Mouse (Mus musculus) forebrain, embryonic 13.5 days (tissue): ENCODE measurements around the gene Arid3a. TPM values are rescaled to one million over a fixed set of nuclear protein-coding genes. Genes with fewer than 3 reads are reported as not detected.

Experiments used
- ATAC-seq: fragments of 200-750 bp; cut with Nextera tagmentation; 2 replicates; pipeline ENCODE4 v1.8.0; 2017
- H3K27ac ChIP-seq: fragments of 300-500 bp; sonication (generic); 2 replicates; pipeline ENCODE4 v1.5.1; 2015; ENCODE audit warnings: inconsistent platforms, mild to moderate bottlenecking, moderate library complexity
- H3K27me3 ChIP-seq: fragments of 300-500 bp; sonication (generic); 2 replicates; pipeline ENCODE4 v1.6.1; 2015; ENCODE audit warnings: mild to moderate bottlenecking, inconsistent platforms
- H3K36me3 ChIP-seq: fragments of 300-500 bp; sonication (generic); 2 replicates; pipeline ENCODE4 v1.6.1; 2015; ENCODE audit warnings: mild to moderate bottlenecking, inconsistent platforms; ENCODE audit not compliant: poor library complexity, severe bottlenecking
- H3K4me1 ChIP-seq: fragments of 300-500 bp; sonication (generic); 2 replicates; pipeline ENCODE4 v1.6.1; 2015; ENCODE audit warnings: inconsistent platforms
- H3K4me2 ChIP-seq: fragments of 300-500 bp; sonication (generic); 2 replicates; pipeline ENCODE4 v1.6.1; 2015; ENCODE audit warnings: inconsistent platforms, mild to moderate bottlenecking, moderate library complexity
- H3K4me3 ChIP-seq: fragments of 300-500 bp; sonication (generic); 2 replicates; pipeline ENCODE4 v1.5.1; 2015; ENCODE audit warnings: mild to moderate bottlenecking, inconsistent platforms
- H3K9ac ChIP-seq: fragments of 300-500 bp; sonication (generic); 2 replicates; pipeline ENCODE4 v1.6.1; 2015; ENCODE audit warnings: mild to moderate bottlenecking, inconsistent platforms
- H3K9me3 ChIP-seq: fragments of 300-500 bp; sonication (generic); replicated peaks from 2 replicates; pipeline ENCODE4 v1.6.1; 2016; ENCODE audit warnings: inconsistent platforms
- WGBS: fragments of 180-500 bp; shearing (Covaris S2); methylation state at CpG from one replicate; pipeline ENCODE4 v1.1.7; 2015; 5-methylcytosine and 5-hydroxymethylcytosine counted together
- polyA plus RNA-seq: library from polyadenylated mRNA; unstranded; fragments of >200 nt; fragmentation: Nextera tagmentation; extraction: Ambion mirVana; gene quantifications from 2 replicates; pipeline ENCODE4 v1.2.1, GENCODE M21; 2015

Arid3a gene
- polyA plus RNA-seq, 1 experiment from 2014 or later: 2.5 TPM

DNA sequence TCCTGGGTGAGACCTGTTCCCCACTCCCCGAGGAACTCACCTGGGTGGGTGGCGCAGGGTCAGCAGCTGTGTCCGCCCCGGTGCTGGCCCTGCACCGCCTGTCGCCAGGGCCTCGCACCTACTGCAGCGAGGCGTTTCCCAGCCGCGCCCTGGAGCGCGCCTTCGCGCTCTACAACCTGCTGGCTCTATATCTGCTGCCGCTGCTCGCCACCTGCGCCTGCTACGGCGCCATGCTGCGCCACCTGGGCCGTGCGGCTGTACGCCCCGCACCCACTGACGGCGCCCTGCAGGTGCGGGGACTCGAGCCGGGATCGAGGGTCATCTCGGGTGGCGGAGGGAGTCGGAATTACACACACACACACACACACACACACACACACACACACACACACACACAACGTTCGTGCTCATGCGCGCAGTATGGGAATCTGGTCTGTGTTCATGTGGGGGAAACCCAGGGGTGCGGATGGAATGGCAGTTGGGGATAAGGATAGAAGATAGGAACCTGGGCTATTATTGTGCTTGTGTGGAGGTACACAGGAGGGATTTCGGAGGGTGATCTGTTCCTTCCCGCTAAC is 5.8 kb upstream of the Arid3a start, which contains the start of gene R3hdm4:
Gene R3hdm4, minus strand, starts transcription at position 251 of the 578 bp plus-strand sequence.
- H3K4me2 ChIP-seq: peak within 1 kb of the TSS; percentile 44
- ATAC-seq: no peak
- peaks cover 72% of the 10 kb centered on the region for H3K27me3 ChIP-seq
- no peaks in the 10 kb centered on the region for H3K9me3 ChIP-seq
- H3K27ac ChIP-seq: no peak within 1 kb of the TSS
- peaks cover 36% of the 10 kb centered on the region for H3K4me1 ChIP-seq
- 3% methylated on average over 29 of the region's 41 CpGs for WGBS
- peak within 1 kb of the TSS; percentile 38; the same call in 1 of the 2 replicates for H3K9ac ChIP-seq
- H3K4me3 ChIP-seq: peak within 1 kb of the TSS; percentile 26
- H3K36me3 ChIP-seq: no peaks in the 10 kb centered on the region

DNA sequence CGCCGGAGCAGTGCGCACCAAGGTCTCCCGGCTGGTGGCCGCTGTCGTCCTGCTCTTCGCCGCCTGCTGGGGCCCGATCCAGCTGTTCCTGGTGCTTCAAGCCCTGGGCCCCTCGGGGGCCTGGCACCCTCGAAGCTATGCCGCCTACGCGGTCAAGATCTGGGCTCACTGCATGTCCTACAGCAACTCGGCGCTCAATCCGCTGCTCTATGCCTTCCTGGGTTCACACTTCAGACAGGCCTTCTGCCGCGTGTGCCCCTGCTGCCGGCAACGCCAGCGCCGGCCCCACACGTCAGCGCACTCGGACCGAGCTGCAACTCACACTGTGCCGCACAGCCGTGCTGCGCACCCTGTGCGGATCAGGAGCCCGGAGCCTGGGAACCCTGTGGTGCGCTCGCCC is 5.3 kb upstream of the Arid3a start:
- ATAC-seq: no peak
- Histone ChIP-seq H3K4me2 (peak overlapping the region; percentile 44), H3K4me3 (peak overlapping the region; percentile 26), H3K9me3 (no peaks in the 10 kb centered on the region), H3K36me3 (no peaks in the 10 kb centered on the region), H3K9ac (peak overlapping the region; percentile 38; the same call in 1 of the 2 replicates), H3K27me3 (peaks cover 72% of the 10 kb centered on the region), H3K4me1 (peaks cover 39% of the 10 kb centered on the region), H3K27ac (no peak overlapping the region)
- WGBS: 1% methylated on average over 34 of the region's 34 CpGs

- no peak overlapping the region for H3K4me3 ChIP-seq
- WGBS: 13% methylated on average over 29 of the region's 29 CpGs
- peak; percentile 3; the same call in 1 of the 2 replicates for ATAC-seq
These were observed 1.7 kb upstream of the Arid3a start for GRCm38 (mm10) chr10:79924998-79925784.

GRCm38 (mm10) chr10:79925785-79926490 is 905 bp upstream of the Arid3a start:
- Histone ChIP-seq H3K9me3 (no peaks in the 10 kb centered on the region), H3K27ac (0 out of 2 replicates have a peak overlapping the region, but pooled peaks have one; percentile 89), H3K9ac (peak overlapping the region; percentile 88), H3K36me3 (peaks cover 5% of the 10 kb centered on the region; the same call in 1 of the 2 replicates), H3K27me3 (peaks cover 34% of the 10 kb centered on the region), H3K4me2 (peak overlapping the region; percentile 93), H3K4me1 (peaks cover 41% of the 10 kb centered on the region), H3K4me3 (peak overlapping the region; percentile 98)
- no peak for ATAC-seq
- 9% methylated on average over 14 of the region's 15 CpGs for WGBS

More at GRCm38 (mm10) chr10:79924998-79925784, 1.7 kb upstream of the Arid3a start:
- peaks cover 44% of the 10 kb centered on the region for H3K4me1 ChIP-seq
- no peaks in the 10 kb centered on the region for H3K9me3 ChIP-seq
- H3K9ac ChIP-seq: no peak overlapping the region
- H3K4me2 ChIP-seq: peak overlapping the region; percentile 93
- no peak overlapping the region for H3K27ac ChIP-seq
- no peaks in the 10 kb centered on the region for H3K36me3 ChIP-seq
- H3K27me3 ChIP-seq: peaks cover 41% of the 10 kb centered on the region

- H3K27me3 ChIP-seq: peaks cover 18% of the 10 kb centered on the region
- peak; percentile 39 for ATAC-seq
- peaks cover 34% of the 10 kb centered on the region for H3K4me1 ChIP-seq
- WGBS: under 1% methylated on average over 54 of the region's 54 CpGs
- H3K4me3 ChIP-seq: peak overlapping the region; percentile 98
- peak overlapping the region; percentile 89 for H3K27ac ChIP-seq
- H3K36me3 ChIP-seq: peaks cover 21% of the 10 kb centered on the region
- peak overlapping the region; percentile 93 for H3K4me2 ChIP-seq
- H3K9me3 ChIP-seq: no peaks in the 10 kb centered on the region
- H3K9ac ChIP-seq: peak overlapping the region; percentile 88
These were observed 634 bp downstream of the Arid3a start for GRCm38 (mm10) chr10:79927324-79928029.

GRCm38 (mm10) chr10:79928030-79928694 is 1.3 kb downstream of the Arid3a start:
- Histone ChIP-seq H3K27me3 (peaks cover 11% of the 10 kb centered on the region), H3K4me2 (peak overlapping the region; percentile 93), H3K4me1 (peaks cover 39% of the 10 kb centered on the region), H3K36me3 (peaks cover 26% of the 10 kb centered on the region), H3K9me3 (no peaks in the 10 kb centered on the region), H3K4me3 (peak overlapping the region; percentile 98), H3K27ac (peak overlapping the region; percentile 89), H3K9ac (peak overlapping the region; percentile 88)
- ATAC-seq: no peak
- WGBS: 2% methylated on average over 29 of the region's 29 CpGs

DNA sequence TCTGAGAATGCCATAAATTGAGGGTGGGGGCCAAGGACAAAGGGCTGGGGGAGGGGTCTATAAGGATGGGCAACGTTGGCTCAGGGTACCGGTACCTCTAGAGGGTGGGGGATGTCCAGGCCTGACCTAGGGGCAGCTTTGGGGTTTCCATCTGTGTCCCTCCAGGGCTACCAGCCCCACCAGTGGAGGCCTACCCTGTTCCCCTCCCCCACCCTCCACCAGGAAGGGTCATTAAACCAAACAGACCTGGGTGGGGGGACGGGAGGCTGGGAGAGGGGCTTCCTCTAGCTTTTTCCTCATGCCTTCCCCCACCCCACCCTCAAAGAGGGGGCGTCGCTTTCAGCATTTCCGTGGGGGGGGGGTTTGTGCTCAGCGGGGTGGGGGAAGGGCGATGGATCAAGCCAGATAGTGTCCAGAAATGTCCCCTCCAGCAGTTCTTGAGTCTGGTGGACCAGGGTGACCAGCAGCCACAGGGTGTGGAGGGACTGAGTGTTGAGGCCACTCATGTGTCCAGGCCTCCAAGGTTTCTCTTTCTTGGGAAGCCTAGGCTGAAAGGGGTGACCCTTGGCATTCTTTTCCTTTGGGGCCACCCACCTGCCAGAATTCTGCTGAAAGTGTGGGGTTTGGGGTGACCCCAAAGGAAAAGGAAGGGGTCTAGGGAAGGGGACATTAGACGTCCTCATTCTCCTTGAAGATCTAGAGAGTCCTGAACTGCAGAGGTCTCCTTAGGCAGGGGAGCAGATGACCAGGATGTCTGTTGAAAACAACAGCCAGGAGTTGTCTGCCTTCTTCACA is 2.3 kb downstream of the Arid3a start:
- no peak for ATAC-seq
- Histone ChIP-seq H3K4me2 (peak overlapping the region; percentile 93), H3K36me3 (peaks cover 26% of the 10 kb centered on the region), H3K4me1 (peaks cover 42% of the 10 kb centered on the region), H3K9me3 (no peaks in the 10 kb centered on the region), H3K4me3 (peak overlapping the region; percentile 98), H3K27me3 (peaks cover 2% of the 10 kb centered on the region), H3K9ac (peak overlapping the region; percentile 60), H3K27ac (peak overlapping the region; percentile 57)
- 39% methylated on average over 9 of the region's 9 CpGs for WGBS

GRCm38 (mm10) chr10:79929967-79930825 is 3.4 kb downstream of the Arid3a start:
- H3K4me2 ChIP-seq: 0 out of 2 replicates have a peak overlapping the region, but pooled peaks have one; percentile 93
- peaks cover 26% of the 10 kb centered on the region for H3K36me3 ChIP-seq
- no peak overlapping the region for H3K9ac ChIP-seq
- H3K27me3 ChIP-seq: no peaks in the 10 kb centered on the region
- 0 out of 2 replicates have a peak overlapping the region, but pooled peaks have one; percentile 57 for H3K27ac ChIP-seq
- 88% methylated on average over 18 of the region's 18 CpGs for WGBS
- no peak overlapping the region for H3K4me3 ChIP-seq
- peaks cover 46% of the 10 kb centered on the region for H3K4me1 ChIP-seq
- no peaks in the 10 kb centered on the region for H3K9me3 ChIP-seq
- ATAC-seq: no peak

- WGBS: 87% methylated on average over 16 of the region's 16 CpGs
- no peak overlapping the region for H3K27ac ChIP-seq
- no peak overlapping the region for H3K9ac ChIP-seq
- no peaks in the 10 kb centered on the region for H3K9me3 ChIP-seq
- no peak for ATAC-seq
- H3K4me3 ChIP-seq: no peak overlapping the region
- H3K4me2 ChIP-seq: no peak overlapping the region
- peaks cover 43% of the 10 kb centered on the region for H3K4me1 ChIP-seq
- H3K27me3 ChIP-seq: no peaks in the 10 kb centered on the region
- H3K36me3 ChIP-seq: peaks cover 26% of the 10 kb centered on the region
These were observed 4.0 kb downstream of the Arid3a start for GRCm38 (mm10) chr10:79930826-79931186.

DNA sequence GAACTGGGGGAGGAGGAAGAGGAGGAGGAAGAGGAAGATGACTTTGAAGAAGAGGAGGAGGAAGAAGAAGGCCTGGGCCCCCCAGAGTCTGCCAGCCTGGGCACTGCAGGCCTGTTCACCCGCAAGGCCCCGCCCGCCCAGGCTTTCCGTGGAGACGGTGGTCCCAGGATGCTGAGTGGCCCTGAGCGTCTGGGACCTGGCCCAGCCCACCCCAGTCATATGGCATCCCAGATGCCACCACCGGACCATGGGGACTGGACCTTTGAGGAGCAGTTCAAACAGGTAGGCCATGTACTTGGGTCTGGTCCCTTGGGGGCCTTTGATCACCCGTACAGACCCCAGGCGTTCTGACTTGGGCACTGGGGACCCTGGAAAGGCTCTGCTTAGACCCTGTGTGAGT is 5.0 kb downstream of the Arid3a start:
- Histone ChIP-seq H3K9ac (no peak overlapping the region), H3K9me3 (no peaks in the 10 kb centered on the region), H3K4me1 (peaks cover 41% of the 10 kb centered on the region), H3K4me2 (no peak overlapping the region), H3K4me3 (no peak overlapping the region), H3K27me3 (no peaks in the 10 kb centered on the region), H3K27ac (no peak overlapping the region), H3K36me3 (peaks cover 26% of the 10 kb centered on the region)
- ATAC-seq: no peak
- 92% methylated on average over 9 of the region's 9 CpGs for WGBS
